Mouse (Mus musculus) forebrain, embryonic 11.5 days (tissue): ENCODE results near the gene Rpap3. TPM values are rescaled to one million over a fixed set of nuclear protein-coding genes. Genes with fewer than 3 reads are reported as not detected.
A peak's percentile ranks its signal among the peaks of the same experiment; 100 is the strongest.

Experiments used
- ATAC-seq: fragments of 200-750 bp; cut with Nextera tagmentation; replicated peaks from 2 replicates; pipeline ENCODE4 v1.8.0; 2017; ENCODE audit warnings: moderate TSS enrichment; ENCODE audit not compliant: low FRiP score
- DNase-seq: peaks from one replicate; pipeline ENCODE4 v3.0.0-alpha.2; 2017; ENCODE audit warnings: low spot score
- H3K27ac ChIP-seq: fragments of 300-500 bp; sonication (generic); 2 replicates; pipeline ENCODE4 v1.5.1; 2014; ENCODE audit warnings: low read depth, low read length
- H3K27me3 ChIP-seq: fragments of 300-500 bp; sonication (generic); 2 replicates; pipeline ENCODE4 v1.6.1; 2014; ENCODE audit warnings: mild to moderate bottlenecking, low read length, mixed read lengths; ENCODE audit not compliant: control insufficient read depth, insufficient read depth
- H3K36me3 ChIP-seq: fragments of 300-500 bp; sonication (generic); 2 replicates; pipeline ENCODE4 v1.6.1; 2014; ENCODE audit warnings: mild to moderate bottlenecking, low read length, moderate library complexity, mixed read lengths; ENCODE audit not compliant: control insufficient read depth, insufficient read depth
- H3K4me1 ChIP-seq: fragments of 300-500 bp; sonication (generic); replicated peaks from 2 replicates; pipeline ENCODE4 v1.6.1; 2014; ENCODE audit warnings: low read length, mixed read lengths; ENCODE audit not compliant: control insufficient read depth, insufficient read depth
- H3K4me2 ChIP-seq: fragments of 300-500 bp; sonication (generic); 2 replicates; pipeline ENCODE4 v1.6.1; 2014; ENCODE audit warnings: low read depth, mild to moderate bottlenecking, low read length, moderate library complexity, mixed read lengths; ENCODE audit not compliant: severe bottlenecking
- H3K4me3 ChIP-seq: fragments of 300-500 bp; sonication (generic); 2 replicates; pipeline ENCODE4 v1.5.1; 2014; ENCODE audit warnings: low read depth, low read length
- H3K9ac ChIP-seq: fragments of 300-500 bp; sonication (generic); 2 replicates; pipeline ENCODE4 v1.6.1; 2014; ENCODE audit warnings: low read length
- H3K9me3 ChIP-seq: fragments of 300-500 bp; sonication (generic); 2 replicates; pipeline ENCODE4 v1.6.1; 2016; ENCODE audit warnings: low read length, mixed read lengths; ENCODE audit not compliant: control insufficient read depth
- WGBS: fragments of 180-500 bp; shearing (Covaris S2); extraction: QIAGEN DNeasy Blood & Tissue Kit; methylation state at CpG from one replicate; pipeline ENCODE4 v1.1.7; 2014; 5-methylcytosine and 5-hydroxymethylcytosine counted together
- polyA plus RNA-seq: library from polyadenylated mRNA; unstranded; fragments of >200 nt; fragmentation: Nextera tagmentation; extraction: Ambion mirVana; gene quantifications from 2 replicates; pipeline ENCODE4 v1.2.1, GENCODE M21; 2014

Gene Rpap3
- polyA plus RNA-seq, 1 experiment from 2014 or later: 48.5 TPM

DNA sequence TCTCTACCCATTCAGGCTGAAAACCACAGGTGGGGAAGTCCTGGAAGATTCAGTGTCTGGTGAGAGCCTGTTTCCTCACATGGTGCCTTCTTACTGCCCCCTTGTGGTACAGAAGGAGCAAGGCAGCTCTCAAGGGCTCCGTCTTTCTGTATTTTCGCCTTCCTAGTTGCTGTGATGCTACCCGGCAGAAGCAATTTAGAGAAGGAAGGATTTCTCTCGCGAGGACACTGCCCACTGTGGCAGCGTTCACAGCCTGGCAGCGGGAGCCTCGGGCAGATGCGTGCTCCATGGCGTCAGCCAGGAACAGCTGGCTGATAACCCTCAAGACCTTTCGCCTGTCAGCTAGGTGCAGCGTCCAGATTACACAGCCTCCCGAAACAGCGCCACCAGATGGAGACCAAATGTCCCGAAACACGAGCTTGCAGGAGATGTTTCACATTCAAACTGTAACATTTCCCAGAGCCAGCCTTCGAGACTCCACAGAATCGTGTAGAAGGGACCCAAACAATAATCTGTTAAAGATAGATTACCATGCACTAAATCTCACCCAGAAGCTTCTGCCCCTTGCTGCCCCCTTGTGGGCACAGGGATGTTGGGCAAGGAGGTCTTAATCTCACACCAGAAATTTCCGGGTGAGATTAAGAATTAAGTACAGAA is 41.7 kb downstream of the Rpap3 start:
- Histone ChIP-seq H3K4me2 (peak overlapping the region; percentile 70), H3K4me1 (no peaks in the 10 kb centered on the region), H3K4me3 (peak overlapping the region; percentile 35), H3K9ac (peak overlapping the region; percentile 48), H3K27ac (no peak overlapping the region), H3K36me3 (no peaks in the 10 kb centered on the region), H3K9me3 (no peaks in the 10 kb centered on the region), H3K27me3 (no peaks in the 10 kb centered on the region)
- DNase-seq (peak; percentile 82), ATAC-seq (peak; percentile 71)
- WGBS: 10% methylated on average over 19 of the region's 19 CpGs

- Histone ChIP-seq H3K4me2 (no peak overlapping the region), H3K4me3 (no peak overlapping the region), H3K36me3 (no peaks in the 10 kb centered on the region), H3K9ac (no peak overlapping the region), H3K27ac (no peak overlapping the region), H3K9me3 (no peaks in the 10 kb centered on the region), H3K4me1 (no peaks in the 10 kb centered on the region), H3K27me3 (no peaks in the 10 kb centered on the region)
- DNase-seq (no peak), ATAC-seq (no peak)
- 93% methylated on average over 8 of the region's 8 CpGs for WGBS
These were observed 46.9 kb downstream of the Rpap3 start for GRCm38 (mm10) chr15:97658755-97659116.

DNA sequence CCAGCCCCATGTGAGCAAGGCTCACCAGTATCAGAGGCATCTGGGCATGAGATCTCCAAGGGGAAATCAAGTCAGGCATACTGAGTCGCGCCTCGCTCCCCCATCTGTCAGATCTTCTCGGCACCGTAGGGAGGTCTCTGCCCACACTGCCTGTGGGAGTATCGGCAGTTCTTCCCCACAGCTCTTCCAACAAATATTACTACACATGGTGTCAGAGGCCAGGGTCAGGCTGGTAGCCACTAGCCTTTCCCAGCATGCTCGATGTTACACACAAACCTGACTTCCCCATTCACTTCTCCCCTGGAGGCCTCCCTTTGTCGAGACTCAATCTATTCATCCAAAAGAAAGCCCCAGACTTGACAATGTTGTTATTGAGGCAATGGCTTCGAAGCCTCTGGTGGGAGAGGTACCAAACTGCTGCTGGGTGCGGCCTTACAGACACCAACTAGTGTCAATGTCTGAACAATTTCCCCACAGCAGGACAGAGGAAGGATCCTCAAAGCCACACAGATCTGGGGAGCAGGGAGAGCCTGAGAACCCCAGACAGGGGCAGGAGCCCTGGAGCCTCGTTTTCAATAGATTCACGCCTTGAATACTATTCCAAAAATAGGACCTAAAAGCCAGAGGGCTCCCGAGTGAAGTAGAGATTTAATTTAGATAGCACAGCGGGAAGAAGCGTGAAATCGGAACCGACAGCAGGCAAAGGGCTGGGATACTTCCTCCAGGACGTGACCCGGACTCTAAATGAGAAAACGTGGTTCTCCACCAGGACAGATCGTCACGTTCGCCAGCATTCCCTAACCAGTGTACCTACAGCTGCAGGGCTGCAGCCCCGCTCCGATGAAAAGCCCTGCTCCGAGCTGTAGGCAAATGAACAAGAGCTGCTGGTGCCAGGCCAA is 47.5 kb downstream of the Rpap3 start:
- Histone ChIP-seq H3K4me2 (no peak overlapping the region), H3K9ac (no peak overlapping the region), H3K4me3 (no peak overlapping the region), H3K27ac (no peak overlapping the region), H3K4me1 (no peaks in the 10 kb centered on the region), H3K36me3 (no peaks in the 10 kb centered on the region), H3K27me3 (no peaks in the 10 kb centered on the region), H3K9me3 (no peaks in the 10 kb centered on the region)
- WGBS: 77% methylated on average over 26 of the region's 26 CpGs
- DNase-seq: no peak
- no peak for ATAC-seq

DNA sequence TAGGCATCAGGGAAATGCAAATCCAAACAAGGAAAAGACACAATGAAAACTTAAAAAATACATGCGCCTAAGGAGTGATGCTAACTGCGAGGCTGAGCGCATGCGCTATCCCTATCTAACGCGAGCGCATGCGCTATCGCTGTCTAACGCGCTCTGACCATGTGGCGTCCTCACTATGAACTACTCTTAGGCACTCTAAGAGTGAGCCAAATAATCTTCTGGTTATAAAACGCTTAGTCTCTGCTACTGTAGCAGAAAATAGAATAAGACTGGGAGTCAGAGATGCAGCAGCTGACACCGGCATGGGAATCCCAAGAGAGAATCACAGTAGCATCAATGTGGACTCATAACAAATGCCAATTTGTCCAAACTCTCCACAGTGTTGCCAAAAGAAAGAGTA is 48.2 kb downstream of the Rpap3 start:
- Histone ChIP-seq H3K27ac (no peak overlapping the region), H3K4me3 (no peak overlapping the region), H3K9ac (no peak overlapping the region), H3K4me2 (no peak overlapping the region), H3K36me3 (no peaks in the 10 kb centered on the region), H3K4me1 (no peaks in the 10 kb centered on the region), H3K27me3 (no peaks in the 10 kb centered on the region), H3K9me3 (no peaks in the 10 kb centered on the region)
- ATAC-seq (no peak), DNase-seq (no peak)
- WGBS: 97% methylated on average over 14 of the region's 14 CpGs

DNA sequence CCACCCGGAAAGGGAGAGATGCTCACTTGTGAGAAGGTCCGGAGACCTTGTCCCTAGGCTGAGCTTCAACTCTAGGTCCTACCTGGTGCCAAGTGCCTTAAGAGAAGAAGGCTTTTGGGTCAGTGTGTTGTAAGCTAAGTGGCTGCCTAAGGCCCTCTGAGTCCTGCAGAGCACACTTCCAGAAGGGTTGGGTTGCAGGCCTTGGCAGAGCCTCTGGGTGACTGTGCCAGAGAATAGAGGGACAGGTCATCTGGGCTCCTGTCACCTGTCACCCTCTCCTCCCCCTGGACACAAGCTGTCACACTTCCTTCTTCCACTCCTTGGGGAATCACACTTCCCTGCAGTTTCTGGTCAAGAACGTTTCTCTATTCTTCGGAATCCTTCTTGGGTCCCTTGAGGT is 55.9 kb downstream of the Rpap3 start:
- Histone ChIP-seq H3K4me3 (no peak overlapping the region), H3K27ac (no peak overlapping the region), H3K27me3 (no peaks in the 10 kb centered on the region), H3K9ac (no peak overlapping the region), H3K4me1 (no peaks in the 10 kb centered on the region), H3K9me3 (no peaks in the 10 kb centered on the region), H3K36me3 (no peaks in the 10 kb centered on the region), H3K4me2 (no peak overlapping the region)
- 81% methylated on average over 4 of the region's 4 CpGs for WGBS
- ATAC-seq (no peak), DNase-seq (no peak)

- no peak overlapping the region for H3K4me3 ChIP-seq
- 86% methylated on average over 18 of the region's 18 CpGs for WGBS
- H3K9ac ChIP-seq: no peak overlapping the region
These were observed 57.4 kb downstream of the Rpap3 start for GRCm38 (mm10) chr15:97648176-97648575.

GRCm38 (mm10) chr15:97646426-97646825 is 59.2 kb downstream of the Rpap3 start:
- Histone ChIP-seq H3K36me3 (no peaks in the 10 kb centered on the region), H3K4me1 (no peaks in the 10 kb centered on the region), H3K4me3 (no peak overlapping the region), H3K4me2 (no peak overlapping the region), H3K9me3 (no peaks in the 10 kb centered on the region), H3K27me3 (no peaks in the 10 kb centered on the region), H3K9ac (no peak overlapping the region), H3K27ac (no peak overlapping the region)
- DNase-seq (no peak), ATAC-seq (no peak)
- WGBS: 55% methylated on average over 7 of the region's 7 CpGs

More at GRCm38 (mm10) chr15:97648176-97648575, 57.4 kb downstream of the Rpap3 start:
- no peaks in the 10 kb centered on the region for H3K9me3 ChIP-seq
- no peaks in the 10 kb centered on the region for H3K27me3 ChIP-seq
- no peak for DNase-seq
- no peaks in the 10 kb centered on the region for H3K4me1 ChIP-seq
- no peak overlapping the region for H3K4me2 ChIP-seq
- no peak overlapping the region for H3K27ac ChIP-seq
- ATAC-seq: no peak
- H3K36me3 ChIP-seq: no peaks in the 10 kb centered on the region

GRCm38 (mm10) chr15:97643986-97644385 is 61.6 kb downstream of the Rpap3 start:
- 96% methylated on average over 4 of the region's 4 CpGs for WGBS
- Histone ChIP-seq H3K9ac (no peak overlapping the region), H3K4me3 (no peak overlapping the region), H3K27me3 (no peaks in the 10 kb centered on the region), H3K9me3 (no peaks in the 10 kb centered on the region), H3K27ac (no peak overlapping the region), H3K36me3 (no peaks in the 10 kb centered on the region), H3K4me2 (no peak overlapping the region), H3K4me1 (no peaks in the 10 kb centered on the region)
- ATAC-seq (no peak), DNase-seq (no peak)
